Mouse (Mus musculus) lung, embryonic 15.5 days (tissue): ENCODE results near the gene Npm1. TPM values are rescaled to one million over a fixed set of nuclear protein-coding genes. Genes with fewer than 3 reads are reported as not detected.

ENCODE experiments used
- ATAC-seq: fragments of 200-750 bp; cut with Nextera tagmentation; 2 replicates; pipeline ENCODE4 v1.8.0; 2017; ENCODE audit warnings: moderate number of reproducible peaks, borderline replicate concordance; ENCODE audit not compliant: low FRiP score, low TSS enrichment; ENCODE audit errors: extremely low read depth
- H3K27ac ChIP-seq: fragments of 300-500 bp; sonication (generic); 2 replicates; pipeline ENCODE4 v1.5.1; 2015; ENCODE audit warnings: moderate library complexity, mild to moderate bottlenecking, inconsistent platforms
- H3K27me3 ChIP-seq: fragments of 300-500 bp; sonication (generic); 2 replicates; pipeline ENCODE4 v1.6.1; 2015; ENCODE audit warnings: inconsistent platforms
- H3K36me3 ChIP-seq: fragments of 300-500 bp; sonication (generic); 2 replicates; pipeline ENCODE4 v1.6.1; 2015; ENCODE audit warnings: inconsistent platforms
- H3K4me1 ChIP-seq: fragments of 300-500 bp; sonication (generic); 2 replicates; pipeline ENCODE4 v1.6.1; 2015; ENCODE audit warnings: inconsistent platforms
- H3K4me2 ChIP-seq: fragments of 300-500 bp; sonication (generic); 2 replicates; pipeline ENCODE4 v1.6.1; 2015; ENCODE audit warnings: inconsistent platforms, mild to moderate bottlenecking, moderate library complexity
- H3K4me3 ChIP-seq: fragments of 300-500 bp; sonication (generic); 2 replicates; pipeline ENCODE4 v1.5.1; 2015; ENCODE audit warnings: mild to moderate bottlenecking, inconsistent platforms
- H3K9ac ChIP-seq: fragments of 300-500 bp; sonication (generic); 2 replicates; pipeline ENCODE4 v1.6.1; 2015; ENCODE audit warnings: inconsistent platforms
- H3K9me3 ChIP-seq: fragments of 300-500 bp; sonication (generic); 2 replicates; pipeline ENCODE4 v1.6.1; 2016; ENCODE audit warnings: inconsistent platforms
- WGBS: fragments of 180-500 bp; shearing (Covaris S2); methylation state at CpG from one replicate; pipeline ENCODE4 v1.1.7; 2015; 5-methylcytosine and 5-hydroxymethylcytosine counted together
- polyA plus RNA-seq: library from polyadenylated mRNA; unstranded; fragments of >200 nt; fragmentation: Nextera tagmentation; extraction: Ambion mirVana; gene quantifications from 2 replicates; pipeline ENCODE4 v1.2.1, GENCODE M21; 2015

Gene Npm1
- polyA plus RNA-seq, 1 experiment from 2014 or later = 921 TPM

DNA sequence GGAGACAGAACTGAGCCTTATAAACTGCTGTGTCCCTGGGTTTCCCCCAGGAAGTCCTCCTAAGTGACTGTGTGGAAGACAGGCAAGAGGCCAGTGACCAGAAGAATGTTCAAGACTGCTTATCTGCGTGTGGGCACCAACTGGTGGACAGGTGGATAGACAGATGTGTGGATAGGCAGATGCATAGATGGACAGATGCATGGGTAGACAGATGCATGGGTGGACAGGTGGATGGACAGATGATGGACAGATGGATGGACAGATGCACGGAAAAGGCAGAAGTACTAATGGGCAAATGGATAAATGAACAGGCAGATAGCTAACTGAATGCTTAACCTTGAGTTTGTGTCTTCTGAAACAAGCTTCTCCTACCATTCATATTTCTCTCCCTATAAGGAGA is 52.9 kb downstream of the Npm1 start:
- WGBS = 58% methylated on average over 2 of the region's 2 CpGs
- Histone ChIP-seq H3K9me3 (no peaks in the 10 kb centered on the region), H3K9ac (no peak overlapping the region), H3K36me3 (no peaks in the 10 kb centered on the region), H3K27ac (no peak overlapping the region), H3K4me2 (no peak overlapping the region), H3K27me3 (no peaks in the 10 kb centered on the region; the same call in none of the 2 replicates), H3K4me3 (no peak overlapping the region), H3K4me1 (no peaks in the 10 kb centered on the region)
- no peak for ATAC-seq

DNA sequence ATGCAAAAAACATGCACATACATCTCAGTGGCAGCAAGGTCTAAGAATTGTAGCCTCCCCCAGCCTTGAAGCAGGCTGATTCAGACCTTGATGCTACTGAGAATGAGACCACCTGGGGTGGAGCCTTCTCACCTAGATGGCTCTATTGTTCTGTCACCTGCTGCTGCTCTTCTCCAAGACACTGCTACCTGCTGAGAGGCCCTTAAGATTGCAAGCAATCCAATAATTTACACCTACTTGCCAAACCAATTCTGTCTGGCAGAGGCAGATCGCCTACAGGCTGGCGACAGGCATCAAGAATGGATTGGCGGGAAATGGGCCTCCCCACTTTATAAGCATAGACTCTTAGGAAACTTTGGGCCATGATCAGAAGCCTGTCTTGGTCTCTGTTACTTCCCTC is 55.5 kb downstream of the Npm1 start:
- 0 out of 2 replicates have a peak, but pooled peaks cover 5% of the 10 kb centered on the region for H3K4me1 ChIP-seq
- H3K4me2 ChIP-seq = no peak overlapping the region
- no peaks in the 10 kb centered on the region for H3K9me3 ChIP-seq
- no peak for ATAC-seq
- WGBS = 31% methylated on average over 3 of the region's 3 CpGs
- H3K27ac ChIP-seq = no peak overlapping the region
- no peaks in the 10 kb centered on the region for H3K36me3 ChIP-seq
- no peak overlapping the region for H3K4me3 ChIP-seq
- no peak overlapping the region for H3K9ac ChIP-seq
- no peaks in the 10 kb centered on the region; the same call in none of the 2 replicates for H3K27me3 ChIP-seq

DNA sequence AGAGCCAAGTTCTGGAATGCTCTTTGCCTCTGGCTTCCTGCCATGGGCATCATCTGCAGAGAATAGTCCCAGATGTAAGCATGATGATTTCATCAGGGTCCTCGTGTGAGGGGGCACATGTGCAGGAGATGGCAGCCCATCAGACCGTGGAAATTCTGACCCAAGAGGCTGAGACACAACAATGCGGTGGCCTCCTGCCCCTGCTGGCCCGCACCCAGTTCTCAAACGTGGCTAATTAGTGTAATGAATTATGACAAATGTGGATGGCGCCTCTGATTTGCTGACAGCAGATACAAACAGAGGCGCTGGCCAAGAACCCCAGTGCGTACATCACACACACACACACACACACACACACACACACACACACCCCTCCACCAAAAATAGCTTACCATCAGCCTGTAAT is 58.1 kb downstream of the Npm1 start:
- 45% methylated on average over 8 of the region's 8 CpGs for WGBS
- Histone ChIP-seq H3K9ac (no peak overlapping the region), H3K4me2 (no peak overlapping the region), H3K9me3 (no peaks in the 10 kb centered on the region), H3K36me3 (no peaks in the 10 kb centered on the region), H3K4me3 (no peak overlapping the region), H3K27me3 (no peaks in the 10 kb centered on the region; the same call in none of the 2 replicates), H3K4me1 (peaks cover 12% of the 10 kb centered on the region), H3K27ac (no peak overlapping the region)
- peak; percentile 81 for ATAC-seq

DNA sequence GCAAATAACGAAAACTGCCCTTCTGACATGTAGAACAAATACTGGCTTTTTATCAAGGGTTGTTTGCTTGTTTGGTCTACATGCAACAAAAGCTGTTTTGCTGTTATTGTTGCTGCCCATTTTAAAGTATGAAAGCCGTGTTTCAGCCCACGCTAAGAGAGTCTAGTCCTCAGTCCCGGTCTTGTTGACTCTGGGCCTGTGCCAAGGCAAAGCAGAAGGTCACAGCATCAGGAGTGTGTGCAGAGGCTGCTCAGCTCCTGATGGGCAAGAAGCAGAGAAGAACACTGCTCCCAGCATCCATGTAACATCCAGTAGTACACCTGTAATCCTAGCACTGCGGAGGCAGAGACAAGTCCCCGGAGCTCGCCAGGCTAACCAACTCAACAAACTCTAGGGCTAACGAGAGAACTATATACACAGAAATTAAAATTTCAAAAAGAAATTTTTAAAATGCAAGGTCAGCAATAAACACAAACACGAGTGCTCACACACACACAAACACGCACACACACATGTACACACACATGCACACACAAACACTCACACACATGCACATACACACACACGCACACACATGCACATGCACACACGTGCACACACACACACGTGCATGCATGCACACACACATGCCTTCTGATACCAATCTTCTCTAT is 59.6 kb downstream of the Npm1 start:
- no peaks in the 10 kb centered on the region for H3K36me3 ChIP-seq
- H3K27me3 ChIP-seq = no peaks in the 10 kb centered on the region
- no peak overlapping the region for H3K4me2 ChIP-seq
- no peak overlapping the region for H3K4me3 ChIP-seq
- no peak overlapping the region for H3K9ac ChIP-seq
- peaks cover 15% of the 10 kb centered on the region for H3K4me1 ChIP-seq
- no peaks in the 10 kb centered on the region for H3K9me3 ChIP-seq
- H3K27ac ChIP-seq = no peak overlapping the region
- 71% methylated on average over 13 of the region's 13 CpGs for WGBS
- no peak for ATAC-seq

Other genes with a start within 250 kb of the Npm1 start
- 11.1 and 11.7 TPM in 2 replicates for gene Fgf18, start 15.8 kb downstream of the Npm1 start, polyA plus RNA-seq
- gene Tlx3, start 40.4 kb upstream of the Npm1 start, polyA plus RNA-seq = 0.10 TPM in 1 of 2 replicates, not detected in the other
- not detected in 2 replicates for gene Gm12117, start 113.5 kb upstream of the Npm1 start, polyA plus RNA-seq